Mouse (Mus musculus): ENCODE data around the gene Polr2a. TPM values are rescaled to one million over a fixed set of nuclear protein-coding genes. Genes with fewer than 3 reads are reported as not detected.
A peak's percentile ranks its signal among the peaks of the same experiment; 100 is the strongest.

Gene Polr2a
- polyA plus RNA-seq, 1 experiment: 84.2 TPM

DNA sequence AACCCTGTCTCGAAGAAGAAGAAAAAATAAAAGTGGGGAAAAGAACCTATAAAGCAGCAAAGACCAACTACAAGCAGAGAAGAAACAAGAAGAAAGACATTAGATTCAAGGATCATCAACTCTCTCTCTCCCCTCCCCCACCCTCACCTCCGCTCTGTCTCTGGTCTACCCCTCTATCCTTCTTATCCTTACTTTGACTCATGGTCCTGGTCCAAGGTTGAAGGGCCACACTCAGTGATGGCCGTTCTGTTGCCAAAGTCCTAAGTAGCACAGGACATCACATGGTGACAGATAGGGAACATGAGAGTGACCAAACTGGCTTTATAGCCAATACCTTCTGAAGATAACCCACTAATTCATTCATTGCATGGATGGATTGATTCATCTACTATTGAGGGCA lies 61.0 kb downstream of the Polr2a start:
- H3K79me3 ChIP-seq (ENCODE audit: low read depth): no peaks in the 10 kb centered on the region
- no peak for TF ChIP-seq CTCF (IDR thresholded peaks at IDR 0.05; ENCODE audit: control insufficient read depth, insufficient read depth, insufficient read length)
- no peak for TF ChIP-seq FOSL1 (IDR thresholded peaks at IDR 0.05; ENCODE audit: insufficient read depth, low read length, poor library complexity, severe bottlenecking)
- TF ChIP-seq MYOD1 (IDR thresholded peaks at IDR 0.05; ENCODE audit: control insufficient read depth, insufficient read length, low read depth): no peak
- no peak for TF ChIP-seq USF1 (IDR thresholded peaks at IDR 0.05; ENCODE audit: low read depth)
- H3K36me3 ChIP-seq (ENCODE audit: control insufficient read depth, insufficient read depth): no peaks in the 10 kb centered on the region
- H3ac ChIP-seq (ENCODE audit: control insufficient read depth, insufficient read length, low read depth): no peak overlapping the region
- no peak overlapping the region for H3K4me3 ChIP-seq (ENCODE audit: insufficient read depth, poor library complexity, severe bottlenecking)
- H3K27me3 ChIP-seq (ENCODE audit: control insufficient read depth, insufficient read depth, insufficient read length): no peaks in the 10 kb centered on the region
- no peaks in the 10 kb centered on the region for H3K79me2 ChIP-seq (ENCODE audit: control insufficient read depth, insufficient read depth)

DNA sequence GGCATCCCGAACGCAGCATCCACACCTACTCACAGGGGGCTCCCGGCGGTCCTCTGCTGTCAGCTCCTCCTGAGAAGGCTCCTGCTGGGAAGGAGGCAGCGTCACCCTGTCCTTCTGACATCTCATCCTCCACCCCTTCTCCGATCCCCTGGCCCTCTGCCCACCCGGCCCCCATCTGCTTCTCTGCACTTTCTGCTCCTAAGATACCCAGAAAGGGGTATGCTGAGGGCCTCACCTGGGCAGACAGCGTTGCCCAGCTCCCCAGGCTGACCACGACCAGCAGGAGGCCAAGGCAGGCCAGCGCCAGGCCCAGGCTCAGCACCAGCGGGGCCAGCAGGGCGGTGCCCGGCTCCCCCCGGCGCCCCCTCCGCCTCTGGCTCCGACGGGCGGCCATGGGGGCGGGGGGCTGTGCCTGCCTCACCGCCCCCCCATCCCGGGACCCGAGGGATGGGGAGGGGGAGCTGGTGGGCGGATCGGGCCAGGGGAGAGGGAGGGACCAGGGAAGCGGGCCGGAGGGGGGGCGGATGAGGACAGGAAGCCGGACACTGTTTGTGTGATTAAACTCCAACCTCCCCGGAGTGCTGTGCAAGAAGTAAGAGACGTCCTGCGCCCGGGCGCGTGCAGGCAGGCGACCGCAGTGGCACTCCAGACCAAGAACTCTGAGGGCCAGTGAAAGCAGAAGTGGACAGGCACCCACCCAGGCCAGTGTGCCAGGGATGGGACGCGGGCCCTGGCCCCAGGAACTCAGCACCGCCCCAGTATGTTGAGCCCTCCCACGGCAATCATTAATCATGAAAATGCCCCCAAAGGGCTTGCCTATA lies 62.9 kb downstream of the Polr2a start, which contains the start of the genes Tnfsf12 and Tnfsfm13:
TSS of gene Tnfsf12 (minus strand) at position 489 of the 821 bp plus-strand sequence.
TSS of gene Tnfsfm13 (minus strand) at position 738 of the 821 bp plus-strand sequence.
- Histone ChIP-seq H3K79me2 (ENCODE audit: control insufficient read depth, insufficient read depth) (no peaks in the 10 kb centered on the region), H3ac (ENCODE audit: control insufficient read depth, insufficient read length, low read depth) (peak within 1 kb of the TSS; percentile 52), H3K79me3 (ENCODE audit: low read depth) (no peaks in the 10 kb centered on the region), H3K4me3 (ENCODE audit: insufficient read depth, poor library complexity, severe bottlenecking) (peak within 1 kb of the TSS; percentile 11), H3K36me3 (ENCODE audit: control insufficient read depth, insufficient read depth) (no peaks in the 10 kb centered on the region), H3K27me3 (ENCODE audit: control insufficient read depth, insufficient read depth, insufficient read length) (no peaks in the 10 kb centered on the region)
- TF ChIP-seq USF1 (IDR thresholded peaks at IDR 0.05; ENCODE audit: low read depth) (no peak), MAX (IDR thresholded peaks at IDR 0.05) (no peak), CTCF (IDR thresholded peaks at IDR 0.05; ENCODE audit: control insufficient read depth, insufficient read depth, insufficient read length) (no peak), MYOG (IDR thresholded peaks at IDR 0.05; ENCODE audit: control insufficient read depth, extremely low read depth, insufficient read length) (no peak), CEBPB (IDR thresholded peaks at IDR 0.05; ENCODE audit: low read depth) (no peak), MYOD1 (IDR thresholded peaks at IDR 0.05; ENCODE audit: control insufficient read depth, insufficient read length, low read depth) (no peak), FOSL1 (IDR thresholded peaks at IDR 0.05; ENCODE audit: insufficient read depth, low read length, poor library complexity, severe bottlenecking) (no peak)

DNA sequence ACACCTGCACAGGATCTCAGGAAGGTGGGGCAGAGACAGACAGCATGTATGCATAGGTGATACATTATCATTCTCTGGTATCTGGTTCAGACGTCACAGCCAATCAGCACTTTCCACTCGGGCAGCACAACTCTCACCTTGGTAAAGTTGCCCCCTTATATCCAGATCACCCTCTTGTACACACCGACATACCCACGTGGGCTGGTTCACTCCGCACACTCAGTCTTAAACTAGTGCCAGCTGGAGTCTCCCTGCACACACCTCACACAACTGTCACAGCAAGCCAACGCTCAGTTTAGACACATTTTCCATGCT lies 63.4 kb downstream of the Polr2a start:
- H3K27me3 ChIP-seq (ENCODE audit: control insufficient read depth, insufficient read depth, insufficient read length): no peaks in the 10 kb centered on the region
- H3K79me3 ChIP-seq (ENCODE audit: low read depth): no peaks in the 10 kb centered on the region
- TF ChIP-seq USF1 (IDR thresholded peaks at IDR 0.05; ENCODE audit: low read depth): no peak
- no peak for TF ChIP-seq MYOD1 (IDR thresholded peaks at IDR 0.05; ENCODE audit: control insufficient read depth, insufficient read length, low read depth)
- no peak for TF ChIP-seq MYOG (IDR thresholded peaks at IDR 0.05; ENCODE audit: control insufficient read depth, extremely low read depth, insufficient read length)
- no peak for TF ChIP-seq MAX (IDR thresholded peaks at IDR 0.05)
- H3K79me2 ChIP-seq (ENCODE audit: control insufficient read depth, insufficient read depth): no peaks in the 10 kb centered on the region
- no peak overlapping the region for H3K4me3 ChIP-seq (ENCODE audit: insufficient read depth, poor library complexity, severe bottlenecking)
- H3K36me3 ChIP-seq (ENCODE audit: control insufficient read depth, insufficient read depth): no peaks in the 10 kb centered on the region
- H3ac ChIP-seq (ENCODE audit: control insufficient read depth, insufficient read length, low read depth): peak overlapping the region; percentile 46

DNA sequence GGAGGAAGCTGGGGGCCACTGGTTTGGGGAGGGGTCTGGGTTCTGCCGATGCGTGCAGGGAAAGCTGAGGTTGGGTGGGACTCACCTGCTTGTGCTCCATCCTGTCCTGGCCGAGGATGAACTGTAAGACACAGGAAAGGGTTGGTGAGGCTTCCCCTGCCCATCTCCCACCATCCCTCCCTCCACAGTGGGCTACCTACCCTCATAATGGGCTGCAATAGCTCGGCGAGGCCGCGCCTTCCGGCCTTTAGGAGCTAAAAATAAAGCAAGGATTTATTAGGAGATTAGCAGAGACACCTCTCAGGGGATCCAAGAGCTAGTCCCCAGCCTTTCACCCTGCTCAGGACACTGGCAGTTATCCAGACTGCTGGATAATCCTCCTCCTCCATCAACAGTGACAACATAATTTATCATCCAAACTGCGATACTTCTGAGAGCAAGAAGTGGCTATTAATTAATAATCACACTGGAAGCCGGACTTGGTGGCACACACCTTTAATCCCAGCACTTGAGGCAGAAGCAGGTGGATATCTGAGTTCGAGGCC lies 64.9 kb downstream of the Polr2a start:
- Histone ChIP-seq H3K4me3 (ENCODE audit: insufficient read depth, poor library complexity, severe bottlenecking) (no peak overlapping the region), H3ac (ENCODE audit: control insufficient read depth, insufficient read length, low read depth) (no peak overlapping the region), H3K79me2 (ENCODE audit: control insufficient read depth, insufficient read depth) (no peaks in the 10 kb centered on the region), H3K27me3 (ENCODE audit: control insufficient read depth, insufficient read depth, insufficient read length) (no peaks in the 10 kb centered on the region), H3K79me3 (ENCODE audit: low read depth) (no peaks in the 10 kb centered on the region), H3K36me3 (ENCODE audit: control insufficient read depth, insufficient read depth) (no peaks in the 10 kb centered on the region)
- TF ChIP-seq CTCF (IDR thresholded peaks at IDR 0.05; ENCODE audit: control insufficient read depth, insufficient read depth, insufficient read length) (no peak), USF1 (IDR thresholded peaks at IDR 0.05; ENCODE audit: low read depth) (no peak), MAX (IDR thresholded peaks at IDR 0.05) (no peak), CEBPB (IDR thresholded peaks at IDR 0.05; ENCODE audit: low read depth) (no peak), MYOG (IDR thresholded peaks at IDR 0.05; ENCODE audit: control insufficient read depth, extremely low read depth, insufficient read length) (no peak), MYOD1 (IDR thresholded peaks at IDR 0.05; ENCODE audit: control insufficient read depth, insufficient read length, low read depth) (no peak), FOSL1 (IDR thresholded peaks at IDR 0.05; ENCODE audit: insufficient read depth, low read length, poor library complexity, severe bottlenecking) (no peak)

DNA sequence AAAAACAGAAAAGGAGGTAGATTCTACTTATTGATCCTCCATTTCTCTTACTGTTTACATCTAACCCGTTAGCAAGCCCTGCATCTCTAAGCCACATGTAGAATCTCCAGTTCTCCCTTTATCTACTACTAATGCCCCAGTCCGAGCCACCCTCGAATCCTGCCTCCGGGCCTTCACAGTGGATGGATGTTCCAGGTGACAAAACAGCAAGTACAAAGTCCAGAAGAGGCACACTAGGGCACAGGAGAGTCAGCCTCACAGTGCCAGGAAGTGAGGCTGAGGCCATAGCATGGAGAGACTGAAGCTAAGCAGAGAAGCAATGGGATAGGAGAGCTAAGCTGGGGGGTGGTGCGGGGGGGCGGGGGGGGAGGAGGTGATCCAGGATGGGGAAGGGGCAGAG lies 65.6 kb downstream of the Polr2a start:
- no peak overlapping the region for H3ac ChIP-seq (ENCODE audit: control insufficient read depth, insufficient read length, low read depth)
- no peaks in the 10 kb centered on the region for H3K79me3 ChIP-seq (ENCODE audit: low read depth)
- H3K4me3 ChIP-seq (ENCODE audit: insufficient read depth, poor library complexity, severe bottlenecking): no peak overlapping the region
- H3K79me2 ChIP-seq (ENCODE audit: control insufficient read depth, insufficient read depth): no peaks in the 10 kb centered on the region
- H3K27me3 ChIP-seq (ENCODE audit: control insufficient read depth, insufficient read depth, insufficient read length): no peaks in the 10 kb centered on the region
- no peaks in the 10 kb centered on the region for H3K36me3 ChIP-seq (ENCODE audit: control insufficient read depth, insufficient read depth)
- no peak for TF ChIP-seq CTCF (IDR thresholded peaks at IDR 0.05; ENCODE audit: control insufficient read depth, insufficient read depth, insufficient read length)
- no peak for TF ChIP-seq FOSL1 (IDR thresholded peaks at IDR 0.05; ENCODE audit: insufficient read depth, low read length, poor library complexity, severe bottlenecking)
- TF ChIP-seq MAX (IDR thresholded peaks at IDR 0.05): no peak
- no peak for TF ChIP-seq USF1 (IDR thresholded peaks at IDR 0.05; ENCODE audit: low read depth)
- no peak for TF ChIP-seq MYOD1 (IDR thresholded peaks at IDR 0.05; ENCODE audit: control insufficient read depth, insufficient read length, low read depth)
- no peak for TF ChIP-seq MYOG (IDR thresholded peaks at IDR 0.05; ENCODE audit: control insufficient read depth, extremely low read depth, insufficient read length)
- no peak for TF ChIP-seq CEBPB (IDR thresholded peaks at IDR 0.05; ENCODE audit: low read depth)
